Mouse (Mus musculus) inflammation-experienced regulatory T-cells, adult 16 weeks (primary cell): ENCODE measurements around the gene Gm11237. TPM values are rescaled to one million over a fixed set of nuclear protein-coding genes. Genes with fewer than 3 reads are reported as not detected.

Experiments used
- polyA plus RNA-seq: library from polyadenylated mRNA; unstranded; fragments of 100-300 nt; shearing (Covaris generic); gene quantifications from one replicate; pipeline ENCODE4 v1.2.1, GENCODE M21; 2017

Gene Gm11237
- polyA plus RNA-seq = not detected

DNA sequence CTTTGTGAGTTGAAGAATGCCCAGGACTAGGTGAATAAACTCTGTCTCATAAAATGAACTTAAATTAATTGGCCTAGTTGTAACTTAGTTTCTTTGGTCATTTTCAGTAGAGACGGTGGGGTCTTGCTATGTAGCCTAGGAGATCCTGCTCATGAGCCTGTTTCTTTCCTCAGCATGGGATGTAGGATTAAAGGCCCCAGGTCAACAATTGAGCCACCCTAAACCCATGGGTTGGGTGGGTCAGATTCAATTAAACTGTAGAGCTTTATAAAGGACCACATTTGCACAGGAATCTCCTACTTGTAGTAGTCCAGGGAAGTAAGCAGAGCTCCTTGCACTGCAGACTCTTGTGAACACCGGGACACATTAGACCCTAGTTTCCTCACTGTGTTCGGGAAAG is at the start of gene Gm11237:
Gene Gm11237 (plus strand): TSS at position 301 of the 400 bp plus-strand sequence.

DNA sequence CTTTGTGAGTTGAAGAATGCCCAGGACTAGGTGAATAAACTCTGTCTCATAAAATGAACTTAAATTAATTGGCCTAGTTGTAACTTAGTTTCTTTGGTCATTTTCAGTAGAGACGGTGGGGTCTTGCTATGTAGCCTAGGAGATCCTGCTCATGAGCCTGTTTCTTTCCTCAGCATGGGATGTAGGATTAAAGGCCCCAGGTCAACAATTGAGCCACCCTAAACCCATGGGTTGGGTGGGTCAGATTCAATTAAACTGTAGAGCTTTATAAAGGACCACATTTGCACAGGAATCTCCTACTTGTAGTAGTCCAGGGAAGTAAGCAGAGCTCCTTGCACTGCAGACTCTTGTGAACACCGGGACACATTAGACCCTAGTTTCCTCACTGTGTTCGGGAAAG is 15.2 kb upstream of the Gm11237 start, which contains the start of gene Gm11238:
Gene Gm11238 (plus strand): TSS at position 301 of the 400 bp plus-strand sequence.

DNA sequence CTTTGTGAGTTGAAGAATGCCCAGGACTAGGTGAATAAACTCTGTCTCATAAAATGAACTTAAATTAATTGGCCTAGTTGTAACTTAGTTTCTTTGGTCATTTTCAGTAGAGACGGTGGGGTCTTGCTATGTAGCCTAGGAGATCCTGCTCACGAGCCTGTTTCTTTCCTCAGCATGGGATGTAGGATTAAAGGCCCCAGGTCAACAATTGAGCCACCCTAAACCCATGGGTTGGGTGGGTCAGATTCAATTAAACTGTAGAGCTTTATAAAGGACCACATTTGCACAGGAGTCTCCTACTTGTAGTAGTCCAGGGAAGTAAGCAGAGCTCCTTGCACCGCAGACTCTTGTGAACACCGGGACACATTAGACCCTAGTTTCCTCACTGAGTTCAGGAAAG is 15.0 kb downstream of the Gm11237 start, which contains the start of gene Gm11236:
Gene Gm11236 (plus strand): TSS at position 301 of the 400 bp plus-strand sequence.

DNA sequence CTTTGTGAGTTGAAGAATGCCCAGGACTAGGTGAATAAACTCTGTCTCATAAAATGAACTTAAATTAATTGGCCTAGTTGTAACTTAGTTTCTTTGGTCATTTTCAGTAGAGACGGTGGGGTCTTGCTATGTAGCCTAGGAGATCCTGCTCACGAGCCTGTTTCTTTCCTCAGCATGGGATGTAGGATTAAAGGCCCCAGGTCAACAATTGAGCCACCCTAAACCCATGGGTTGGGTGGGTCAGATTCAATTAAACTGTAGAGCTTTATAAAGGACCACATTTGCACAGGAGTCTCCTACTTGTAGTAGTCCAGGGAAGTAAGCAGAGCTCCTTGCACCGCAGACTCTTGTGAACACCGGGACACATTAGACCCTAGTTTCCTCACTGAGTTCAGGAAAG is 45.3 kb downstream of the Gm11237 start, which contains the start of gene Gm11239:
Gene Gm11239 (plus strand): TSS at position 301 of the 400 bp plus-strand sequence.

Other genes with a start within 250 kb of the Gm11237 start
- gene Gm11487, start 217.9 kb upstream of the Gm11237 start, polyA plus RNA-seq = not detected
- gene Gm11238, start 15.1 kb upstream of the Gm11237 start, polyA plus RNA-seq = not detected
- not detected for gene Gm11236, start 15.1 kb downstream of the Gm11237 start, polyA plus RNA-seq
- not detected for gene Gm11239, start 45.4 kb downstream of the Gm11237 start, polyA plus RNA-seq
- gene Gm428, start 60.5 kb downstream of the Gm11237 start, polyA plus RNA-seq = not detected
- not detected for gene Rasef, start 168.0 kb downstream of the Gm11237 start, polyA plus RNA-seq